Mouse (Mus musculus) adrenal gland, postnatal 36 days (tissue): ENCODE measurements at regions not wholly inside any gene's neighbourhood (a gene's known extent, or its start where the extent isn't known, plus 50 kb on each side); places are given as distances from the start of the nearest gene placed in this dataset.

Source experiments
- DNase-seq, 2 experiments: peaks; one replicate each; pipeline ENCODE4 v3.0.0; 2021; ENCODE audit warnings: mixed read lengths in 1 of 2

GRCm38 (mm10) chr13:110784822-110785221 is 390.0 kb downstream of the Plk2 start:
- DNase-seq, result no peak

DNA sequence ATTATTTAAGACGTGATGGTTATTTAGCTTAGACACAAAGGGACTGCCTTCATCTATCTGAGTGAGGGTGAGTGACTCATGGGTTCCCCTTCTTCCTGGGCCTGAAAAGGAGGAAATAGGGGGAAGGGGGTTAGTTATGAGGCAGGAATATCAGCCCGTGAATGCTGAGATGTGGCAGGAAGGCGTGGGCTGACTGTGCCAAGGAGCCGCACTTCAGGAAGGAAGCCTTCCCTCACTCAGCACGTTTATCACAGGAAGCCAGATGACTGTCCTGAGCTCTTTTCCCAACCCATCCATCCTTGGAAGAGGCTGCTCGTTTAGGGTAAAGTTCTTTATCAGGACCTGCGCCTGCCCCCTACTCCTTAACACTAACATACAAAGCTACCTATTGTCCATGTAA is 403.5 kb downstream of the Plk2 start:
- DNase-seq, result peak in 1 of 2 experiments; percentile 12

DNA sequence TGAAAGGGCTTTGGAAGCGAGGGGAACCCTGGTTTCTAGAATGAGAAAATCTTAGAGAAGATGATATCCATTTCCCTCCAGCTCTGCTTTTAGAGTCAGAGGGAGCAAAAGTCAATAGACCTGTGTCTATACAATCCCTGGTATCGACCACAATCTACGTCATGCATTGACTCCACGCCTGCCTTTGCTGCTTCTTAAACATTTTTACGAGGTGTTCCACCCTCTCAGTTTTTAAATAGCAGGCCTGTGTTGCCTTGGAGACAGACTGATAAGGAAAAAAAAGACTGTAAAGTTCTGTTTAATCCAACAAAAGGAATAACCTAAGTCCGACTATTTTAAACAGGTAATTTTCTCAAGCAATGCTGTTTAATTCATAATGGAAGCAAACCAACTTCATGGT is 408.0 kb downstream of the Plk2 start:
- DNase-seq, result no peak

GRCm38 (mm10) chr13:110812401-110812800 is 417.6 kb downstream of the Plk2 start:
- DNase-seq, result no peak

GRCm38 (mm10) chr13:110814066-110814465 is 419.2 kb downstream of the Plk2 start:
- DNase-seq, result no peak

DNA sequence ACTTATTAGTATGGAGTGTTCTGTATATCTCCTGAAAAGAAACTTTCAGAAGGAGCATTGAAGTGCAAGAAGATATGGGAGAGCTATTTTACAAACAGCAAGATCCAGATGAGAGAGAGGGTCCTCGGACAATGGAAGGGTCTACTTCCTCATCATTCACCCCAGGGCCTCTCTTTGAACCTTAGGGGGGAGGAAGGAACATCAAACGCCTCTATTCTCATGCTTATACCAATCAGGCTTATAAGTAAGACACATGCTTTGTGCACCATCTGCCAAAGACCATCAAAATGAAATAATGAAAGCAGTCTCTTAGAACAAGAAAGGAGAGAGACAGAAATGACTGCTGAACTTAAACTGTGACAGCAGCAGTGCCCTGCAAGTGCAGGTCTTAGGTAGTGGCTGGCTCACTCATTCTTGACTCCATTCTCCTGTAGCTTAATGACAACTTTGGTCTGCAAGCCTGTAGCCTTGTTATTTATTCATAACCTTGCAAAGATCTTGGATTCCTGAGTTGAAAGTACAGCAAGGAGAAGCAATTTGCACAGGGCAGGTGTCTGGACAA is 424.5 kb downstream of the Plk2 start:
- DNase-seq, result no peak

- no peak for DNase-seq
Observed at GRCm38 (mm10) chr13:110824878-110825277, 429.9 kb upstream of the Actbl2 start.

DNA sequence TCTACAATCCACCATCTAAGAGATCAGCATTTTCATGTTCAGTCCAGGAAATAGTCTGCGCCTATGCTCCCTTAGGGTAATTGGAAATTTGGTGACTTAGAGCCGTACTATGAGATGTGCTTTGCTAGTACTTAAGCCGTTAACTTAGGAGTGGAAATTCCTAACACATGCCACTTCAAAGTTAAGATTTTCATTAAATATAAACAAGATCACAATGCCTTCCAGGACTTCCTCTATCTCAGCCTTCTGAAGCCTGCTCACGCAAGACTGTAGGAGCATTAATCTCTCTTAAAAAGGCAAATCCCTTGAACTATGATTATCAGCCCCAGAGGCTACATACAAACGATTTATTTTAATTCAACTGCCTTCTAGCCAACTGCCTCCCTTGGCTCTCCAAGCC is 422.4 kb upstream of the Actbl2 start:
- no peak for DNase-seq

GRCm38 (mm10) chr13:110836936-110837335 is 417.9 kb upstream of the Actbl2 start:
- DNase-seq, result no peak

- no peak for DNase-seq
Observed at GRCm38 (mm10) chr13:110841949-110842348, 412.9 kb upstream of the Actbl2 start.

DNA sequence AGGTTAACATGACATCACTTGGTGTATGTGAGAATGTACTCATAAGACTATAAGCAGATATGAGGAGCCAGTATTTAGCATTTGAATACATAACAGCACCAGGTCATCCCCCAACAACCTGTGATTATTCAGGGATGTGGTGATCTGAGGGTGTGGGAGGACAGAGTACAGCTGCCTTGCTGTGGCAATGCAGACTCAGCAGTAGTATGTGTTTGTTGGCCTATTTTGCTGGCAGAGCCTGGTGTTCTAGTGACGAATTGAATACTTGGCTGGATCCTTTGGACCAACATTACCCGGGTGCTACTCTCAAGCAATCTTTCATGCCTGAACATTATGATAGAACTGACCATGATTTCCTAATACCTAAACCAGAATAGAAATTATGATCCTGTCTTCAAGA is 409.1 kb upstream of the Actbl2 start:
- DNase-seq, result no peak

- no peak for DNase-seq
Observed at GRCm38 (mm10) chr13:110852996-110853727, 401.7 kb upstream of the Actbl2 start.

DNA sequence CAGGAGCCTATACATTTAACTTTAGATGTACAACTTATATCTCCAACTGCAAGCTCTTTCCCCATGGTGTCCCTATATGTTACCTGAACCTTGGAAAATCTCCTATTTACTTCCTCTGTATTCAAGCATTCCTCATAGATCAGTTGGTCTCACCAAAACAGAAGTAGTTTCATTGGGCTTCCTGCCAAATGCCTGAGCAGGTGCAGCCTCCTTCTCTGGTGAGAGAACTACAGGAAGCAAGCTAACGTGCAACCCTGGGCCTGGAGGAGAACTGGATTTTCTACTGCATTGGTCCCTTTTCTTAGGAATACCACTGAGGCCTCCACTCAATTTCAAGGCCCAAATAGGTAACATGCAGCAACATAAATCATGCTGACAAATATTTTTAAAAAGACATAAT is 400.6 kb upstream of the Actbl2 start:
- no peak for DNase-seq

- no peak for DNase-seq
Observed at GRCm38 (mm10) chr13:110865902-110866512, 388.8 kb upstream of the Actbl2 start.

DNA sequence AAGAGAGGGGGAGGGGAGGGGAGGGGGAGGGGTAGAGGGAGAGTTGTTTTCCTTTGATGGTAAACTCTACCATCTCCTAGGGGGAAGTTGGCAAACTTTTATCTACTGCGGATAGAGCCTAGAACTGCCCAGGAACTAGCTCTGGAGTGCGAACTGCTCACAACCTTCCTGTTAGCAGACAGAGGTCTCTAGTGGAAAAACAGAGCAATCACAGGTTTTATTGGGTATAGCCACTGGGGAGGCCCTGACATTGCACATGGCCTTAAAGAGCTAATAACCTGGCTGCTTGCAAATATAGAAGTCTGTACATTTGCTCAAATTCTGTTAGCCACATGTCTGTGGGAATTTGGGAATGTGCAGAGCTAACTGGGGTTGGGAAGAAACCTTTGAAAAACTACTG is 388.1 kb upstream of the Actbl2 start:
- DNase-seq, result peak in 1 of 2 experiments; percentile 5

GRCm38 (mm10) chr13:110871125-110871775 is 383.6 kb upstream of the Actbl2 start:
- DNase-seq, result no peak

GRCm38 (mm10) chr13:110871776-110872135 is 383.1 kb upstream of the Actbl2 start:
- no peak for DNase-seq

DNA sequence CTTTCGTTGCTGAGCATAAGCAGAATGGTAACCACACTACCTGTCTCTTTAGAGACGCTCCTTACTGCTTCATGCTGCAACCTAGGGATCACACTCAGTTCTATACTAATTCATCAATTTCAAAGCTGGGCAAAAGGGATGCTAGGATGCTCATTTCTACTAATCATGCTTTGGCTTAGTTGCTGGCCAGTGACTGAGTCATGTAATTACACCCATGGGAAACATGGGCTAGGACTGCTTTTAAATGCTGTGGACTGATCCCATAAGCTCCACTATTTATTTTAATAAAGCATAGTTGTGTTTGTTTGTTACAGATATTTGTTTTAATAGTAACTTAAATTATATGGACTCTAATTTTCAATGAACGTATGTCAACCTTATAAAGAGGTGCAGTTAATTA is 373.2 kb upstream of the Actbl2 start:
- DNase-seq, result no peak

- DNase-seq, result no peak
Observed at GRCm38 (mm10) chr13:110882173-110882572, 372.6 kb upstream of the Actbl2 start.

DNA sequence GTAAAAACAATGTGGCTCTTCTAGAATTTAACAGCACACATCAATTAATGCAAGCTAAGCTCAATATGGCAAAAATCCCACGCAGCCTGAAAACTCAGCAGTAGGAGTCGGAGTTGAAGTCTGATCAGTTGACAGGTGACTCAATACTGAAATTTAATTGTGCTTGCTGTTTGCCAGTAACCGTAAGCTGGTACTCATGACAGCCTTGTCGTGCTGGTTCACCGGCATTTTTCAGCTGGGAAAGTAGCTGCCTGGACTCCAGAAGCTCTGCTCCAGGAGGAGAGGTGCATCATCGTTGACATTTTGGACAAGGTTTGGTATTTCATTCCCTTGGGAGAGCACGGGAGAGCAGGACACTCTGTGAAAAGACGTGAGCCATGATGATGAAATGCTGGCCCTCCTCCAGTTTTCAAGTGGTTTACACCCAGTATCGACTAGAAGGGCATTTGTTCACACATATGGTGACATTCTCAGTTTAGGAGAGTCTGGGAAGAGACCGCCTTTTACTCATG is 372.1 kb upstream of the Actbl2 start:
- peak; percentile 5 to 30 for DNase-seq

GRCm38 (mm10) chr13:110893909-110894308 is 360.9 kb upstream of the Actbl2 start:
- peak in 1 of 2 experiments; percentile 4 for DNase-seq

DNA sequence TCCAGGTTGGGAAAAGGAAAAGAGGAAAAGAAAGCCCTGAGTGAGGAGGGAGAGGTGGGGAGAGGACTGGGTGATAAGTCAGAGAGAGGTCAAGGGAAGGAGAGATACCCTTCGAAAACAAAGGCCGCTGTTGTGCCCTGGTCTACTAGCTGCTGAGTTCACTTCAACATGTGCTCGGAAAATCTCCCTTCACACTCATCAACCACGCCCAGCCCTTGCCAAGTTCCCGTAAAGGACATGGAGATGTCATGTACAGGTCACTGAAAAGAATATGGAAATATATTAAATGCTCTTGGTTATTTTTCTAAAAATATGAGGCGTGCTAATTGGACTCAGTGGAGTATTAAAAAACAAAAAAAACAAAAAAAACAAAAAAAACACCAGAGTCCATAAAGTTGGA is 359.5 kb upstream of the Actbl2 start:
- DNase-seq, result no peak

- DNase-seq, result no peak
Observed at GRCm38 (mm10) chr13:110895900-110896299, 358.9 kb upstream of the Actbl2 start.
